Mouse (Mus musculus): Measurements from ENCODE around the gene Ccdc42. TPM values are rescaled to one million over a fixed set of nuclear protein-coding genes. Genes with fewer than 3 reads are reported as not detected.

The Ccdc42 gene
- polyA plus RNA-seq (2015; fragmentation: Nextera tagmentation; extraction: Ambion mirVana) = 0.36 TPM in 1 of 2 replicates, not detected in the other

DNA sequence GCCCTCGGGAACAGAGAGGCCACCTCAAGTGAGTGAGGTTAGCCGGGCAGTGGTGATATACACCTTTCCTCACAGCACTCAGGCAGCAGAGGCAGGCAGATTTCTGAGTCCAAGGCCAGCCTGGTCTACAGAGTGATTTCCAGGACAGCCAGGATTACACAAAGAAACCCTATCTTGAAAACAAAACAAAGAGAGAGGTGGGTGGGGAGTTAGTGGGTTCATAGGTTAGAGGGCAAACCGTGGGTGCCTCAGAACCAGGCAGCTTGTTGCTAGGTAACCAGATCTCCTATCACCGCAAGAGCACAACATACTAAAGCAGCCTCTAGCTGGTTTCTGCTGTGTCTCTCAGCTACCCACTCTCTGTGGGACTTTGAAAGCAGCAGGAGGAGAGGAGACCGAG lies at the start of gene Ccdc42:
Gene Ccdc42 (plus strand): TSS at position 301 of the 400 bp plus-strand sequence.
- no peaks in the 10 kb centered on the region for H3K36me3 ChIP-seq (ENCODE audit: control insufficient read depth, insufficient read depth, low read length)
- WGBS = 60% methylated on average over 5 of the region's 5 CpGs
- no peak for ATAC-seq
- no peaks in the 10 kb centered on the region for H3K27me3 ChIP-seq (replicated peaks; ENCODE audit: control insufficient read depth, insufficient read depth, low read length)
- no peak within 1 kb of the TSS for H3K4me2 ChIP-seq (ENCODE audit: low read length)
- no peak within 1 kb of the TSS for H3K9ac ChIP-seq (ENCODE audit: low read depth, low read length)
- peaks cover 6% of the 10 kb centered on the region for H3K4me1 ChIP-seq (ENCODE audit: control insufficient read depth, insufficient read depth, low read depth, low read length)
- H3K9me3 ChIP-seq (ENCODE audit: control insufficient read depth, low read length) = no peaks in the 10 kb centered on the region
- no peak within 1 kb of the TSS for H3K27ac ChIP-seq (ENCODE audit: low read depth, low read length)
- H3K4me3 ChIP-seq (ENCODE audit: low read length) = no peak within 1 kb of the TSS

GRCm38 (mm10) chr11:68539621-68540020 lies 47.2 kb upstream of the Ccdc42 start:
- ATAC-seq = no peak
- H3K27ac ChIP-seq (ENCODE audit: low read depth, low read length) = no peak overlapping the region
- WGBS = 65% methylated on average over 5 of the region's 5 CpGs
- H3K36me3 ChIP-seq (ENCODE audit: control insufficient read depth, insufficient read depth, low read length) = no peaks in the 10 kb centered on the region
- H3K9ac ChIP-seq (ENCODE audit: low read depth, low read length) = no peak overlapping the region
- no peak overlapping the region for H3K4me3 ChIP-seq (ENCODE audit: low read length)
- no peaks in the 10 kb centered on the region for H3K9me3 ChIP-seq (ENCODE audit: control insufficient read depth, low read length)
- no peaks in the 10 kb centered on the region for H3K4me1 ChIP-seq (ENCODE audit: control insufficient read depth, insufficient read depth, low read depth, low read length)
- H3K4me2 ChIP-seq (ENCODE audit: low read length) = no peak overlapping the region
- no peaks in the 10 kb centered on the region for H3K27me3 ChIP-seq (replicated peaks; ENCODE audit: control insufficient read depth, insufficient read depth, low read length)

DNA sequence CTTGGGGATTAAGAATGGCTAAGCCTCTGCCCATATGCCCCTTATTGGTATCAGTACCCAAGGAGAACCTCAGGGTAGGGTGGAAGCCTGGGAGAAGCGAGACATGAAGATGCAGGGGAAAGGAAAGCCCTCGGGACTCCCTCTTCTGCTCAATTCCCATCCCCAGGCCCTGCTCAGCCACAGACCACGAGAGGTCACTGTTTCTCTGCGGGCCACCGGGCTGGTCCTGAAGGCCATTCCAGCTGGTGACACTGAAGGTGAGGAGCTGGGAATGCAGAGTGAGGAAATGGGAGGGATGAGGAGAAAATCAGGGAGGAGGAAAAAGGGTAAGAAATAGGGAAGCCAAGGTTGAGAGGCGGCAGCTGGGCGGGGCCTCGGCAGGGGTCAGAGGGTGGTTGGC lies 42.3 kb upstream of the Ccdc42 start:
- H3K27ac ChIP-seq (ENCODE audit: low read depth, low read length) = no peak overlapping the region
- no peak overlapping the region for H3K9ac ChIP-seq (ENCODE audit: low read depth, low read length)
- no peak for ATAC-seq
- H3K4me1 ChIP-seq (ENCODE audit: control insufficient read depth, insufficient read depth, low read depth, low read length) = no peaks in the 10 kb centered on the region; the same call in 1 of the 2 replicates
- H3K4me3 ChIP-seq (ENCODE audit: low read length) = no peak overlapping the region
- WGBS = 13% methylated on average over 8 of the region's 8 CpGs
- H3K9me3 ChIP-seq (ENCODE audit: control insufficient read depth, low read length) = no peaks in the 10 kb centered on the region
- H3K36me3 ChIP-seq (ENCODE audit: control insufficient read depth, insufficient read depth, low read length) = no peaks in the 10 kb centered on the region
- no peaks in the 10 kb centered on the region for H3K27me3 ChIP-seq (replicated peaks; ENCODE audit: control insufficient read depth, insufficient read depth, low read length)
- H3K4me2 ChIP-seq (ENCODE audit: low read length) = no peak overlapping the region

- no peaks in the 10 kb centered on the region for H3K36me3 ChIP-seq (ENCODE audit: control insufficient read depth, insufficient read depth, low read length)
- 51% methylated on average over 7 of the region's 7 CpGs for WGBS
- no peak overlapping the region for H3K4me3 ChIP-seq (ENCODE audit: low read length)
- H3K4me1 ChIP-seq (ENCODE audit: control insufficient read depth, insufficient read depth, low read depth, low read length) = no peaks in the 10 kb centered on the region; the same call in 1 of the 2 replicates
- no peak overlapping the region for H3K27ac ChIP-seq (ENCODE audit: low read depth, low read length)
- H3K27me3 ChIP-seq (replicated peaks; ENCODE audit: control insufficient read depth, insufficient read depth, low read length) = no peaks in the 10 kb centered on the region
- ATAC-seq = no peak
- no peaks in the 10 kb centered on the region for H3K9me3 ChIP-seq (ENCODE audit: control insufficient read depth, low read length)
- H3K4me2 ChIP-seq (ENCODE audit: low read length) = no peak overlapping the region
- no peak overlapping the region for H3K9ac ChIP-seq (ENCODE audit: low read depth, low read length)
Observed at GRCm38 (mm10) chr11:68545172-68545571, 41.6 kb upstream of the Ccdc42 start.

DNA sequence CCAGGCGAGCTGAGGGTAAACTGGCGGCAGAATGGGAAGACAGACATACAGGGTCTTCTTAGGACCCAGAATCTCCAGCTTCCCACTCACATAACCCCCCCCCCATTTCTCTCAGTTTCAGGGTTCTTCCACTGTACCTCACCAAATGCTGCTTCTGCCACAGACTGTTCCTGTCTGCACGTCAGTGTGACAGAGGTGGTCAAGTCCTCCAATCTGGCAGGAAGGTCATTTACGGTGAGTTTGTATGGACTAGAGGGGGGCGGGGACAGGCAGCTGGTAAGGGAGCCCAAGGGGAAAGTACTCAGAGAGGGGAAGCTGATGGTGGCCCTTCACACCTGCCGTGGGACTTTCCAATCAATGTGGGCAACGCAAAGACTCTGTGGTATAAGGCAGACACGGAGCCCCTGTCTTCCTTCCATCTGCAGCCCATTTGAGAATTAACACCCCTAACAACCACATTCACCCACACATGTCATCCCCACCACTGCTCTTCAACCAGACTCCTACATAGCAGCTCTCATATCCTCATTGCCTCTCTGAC lies 41.1 kb upstream of the Ccdc42 start:
- Histone ChIP-seq H3K27ac (ENCODE audit: low read depth, low read length) (no peak overlapping the region), H3K4me1 (ENCODE audit: control insufficient read depth, insufficient read depth, low read depth, low read length) (no peaks in the 10 kb centered on the region; the same call in 1 of the 2 replicates), H3K4me2 (ENCODE audit: low read length) (no peak overlapping the region), H3K36me3 (ENCODE audit: control insufficient read depth, insufficient read depth, low read length) (no peaks in the 10 kb centered on the region), H3K9ac (ENCODE audit: low read depth, low read length) (no peak overlapping the region), H3K4me3 (ENCODE audit: low read length) (no peak overlapping the region), H3K27me3 (replicated peaks; ENCODE audit: control insufficient read depth, insufficient read depth, low read length) (no peaks in the 10 kb centered on the region), H3K9me3 (ENCODE audit: control insufficient read depth, low read length) (no peaks in the 10 kb centered on the region)
- WGBS = 87% methylated on average over 8 of the region's 8 CpGs
- no peak for ATAC-seq

DNA sequence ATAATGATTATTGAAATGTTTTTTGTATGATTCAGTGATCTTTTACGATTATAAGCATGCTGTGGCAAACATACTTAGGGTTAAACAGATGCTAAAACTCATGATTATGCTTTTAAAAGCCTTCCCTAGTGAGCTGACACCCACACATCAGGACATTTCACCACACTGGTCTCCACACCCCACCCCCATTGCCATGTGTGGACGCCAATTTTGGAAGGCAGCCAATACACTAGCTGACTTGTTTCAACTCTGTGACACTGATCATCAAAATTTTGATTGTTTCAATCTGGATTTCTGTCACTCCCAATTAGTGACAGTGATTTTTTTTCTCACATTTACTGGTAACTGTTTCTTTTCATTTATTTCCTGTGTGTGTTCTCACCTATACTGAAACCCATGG lies 39.3 kb upstream of the Ccdc42 start:
- Histone ChIP-seq H3K9ac (ENCODE audit: low read depth, low read length) (no peak overlapping the region), H3K4me2 (ENCODE audit: low read length) (no peak overlapping the region), H3K36me3 (ENCODE audit: control insufficient read depth, insufficient read depth, low read length) (no peaks in the 10 kb centered on the region), H3K4me3 (ENCODE audit: low read length) (no peak overlapping the region), H3K27me3 (replicated peaks; ENCODE audit: control insufficient read depth, insufficient read depth, low read length) (no peaks in the 10 kb centered on the region), H3K9me3 (ENCODE audit: control insufficient read depth, low read length) (no peaks in the 10 kb centered on the region), H3K4me1 (ENCODE audit: control insufficient read depth, insufficient read depth, low read depth, low read length) (no peaks in the 10 kb centered on the region; the same call in 1 of the 2 replicates), H3K27ac (ENCODE audit: low read depth, low read length) (no peak overlapping the region)
- 60% methylated on average over 2 of the region's 2 CpGs for WGBS
- no peak for ATAC-seq

GRCm38 (mm10) chr11:68549597-68549996 lies 37.2 kb upstream of the Ccdc42 start:
- no peak overlapping the region for H3K27ac ChIP-seq (ENCODE audit: low read depth, low read length)
- no peaks in the 10 kb centered on the region for H3K27me3 ChIP-seq (replicated peaks; ENCODE audit: control insufficient read depth, insufficient read depth, low read length)
- no peak overlapping the region for H3K9ac ChIP-seq (ENCODE audit: low read depth, low read length)
- H3K4me2 ChIP-seq (ENCODE audit: low read length) = no peak overlapping the region
- ATAC-seq = no peak
- no peaks in the 10 kb centered on the region for H3K9me3 ChIP-seq (ENCODE audit: control insufficient read depth, low read length)
- WGBS = 52% methylated on average over 3 of the region's 3 CpGs
- no peaks in the 10 kb centered on the region for H3K36me3 ChIP-seq (ENCODE audit: control insufficient read depth, insufficient read depth, low read length)
- no peaks in the 10 kb centered on the region; the same call in 1 of the 2 replicates for H3K4me1 ChIP-seq (ENCODE audit: control insufficient read depth, insufficient read depth, low read depth, low read length)
- H3K4me3 ChIP-seq (ENCODE audit: low read length) = no peak overlapping the region

DNA sequence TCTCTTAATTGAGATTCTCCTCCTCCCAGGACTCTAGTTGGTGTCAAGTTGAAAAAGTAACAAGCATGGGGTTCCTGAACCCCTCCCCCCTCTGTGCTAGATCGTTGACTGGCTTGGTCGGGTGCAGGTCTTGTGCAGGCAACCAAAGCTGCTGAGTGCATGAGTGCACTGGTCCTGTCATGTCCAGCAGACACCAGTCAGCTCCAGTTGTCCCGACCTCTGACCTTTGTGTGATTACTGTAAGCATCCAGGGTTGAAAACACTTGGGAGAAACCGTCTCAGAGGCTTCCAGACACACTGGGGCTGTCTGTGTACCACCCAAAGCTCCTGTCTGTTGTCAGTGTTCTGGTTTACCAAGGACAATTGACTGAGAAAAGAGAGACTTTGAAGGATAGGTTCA lies 36.5 kb upstream of the Ccdc42 start:
- WGBS = 75% methylated on average over 4 of the region's 4 CpGs
- no peak for ATAC-seq

GRCm38 (mm10) chr11:68553981-68554471 lies 32.8 kb upstream of the Ccdc42 start:
- H3K9me3 ChIP-seq (ENCODE audit: control insufficient read depth, low read length) = no peaks in the 10 kb centered on the region
- H3K36me3 ChIP-seq (ENCODE audit: control insufficient read depth, insufficient read depth, low read length) = no peaks in the 10 kb centered on the region
- H3K9ac ChIP-seq (ENCODE audit: low read depth, low read length) = no peak overlapping the region
- no peak overlapping the region for H3K4me3 ChIP-seq (ENCODE audit: low read length)
- WGBS = 42% methylated on average over 8 of the region's 8 CpGs
- H3K27ac ChIP-seq (ENCODE audit: low read depth, low read length) = no peak overlapping the region
- no peaks in the 10 kb centered on the region for H3K4me1 ChIP-seq (ENCODE audit: control insufficient read depth, insufficient read depth, low read depth, low read length)
- no peak for ATAC-seq
- H3K4me2 ChIP-seq (ENCODE audit: low read length) = no peak overlapping the region
- H3K27me3 ChIP-seq (replicated peaks; ENCODE audit: control insufficient read depth, insufficient read depth, low read length) = no peaks in the 10 kb centered on the region

More for the DNA sequence above, 36.5 kb upstream of the Ccdc42 start:
- Histone ChIP-seq H3K4me3 (ENCODE audit: low read length) (no peak overlapping the region), H3K36me3 (ENCODE audit: control insufficient read depth, insufficient read depth, low read length) (no peaks in the 10 kb centered on the region), H3K27me3 (replicated peaks; ENCODE audit: control insufficient read depth, insufficient read depth, low read length) (no peaks in the 10 kb centered on the region), H3K4me1 (ENCODE audit: control insufficient read depth, insufficient read depth, low read depth, low read length) (no peaks in the 10 kb centered on the region), H3K27ac (ENCODE audit: low read depth, low read length) (no peak overlapping the region), H3K4me2 (ENCODE audit: low read length) (no peak overlapping the region), H3K9ac (ENCODE audit: low read depth, low read length) (no peak overlapping the region), H3K9me3 (ENCODE audit: control insufficient read depth, low read length) (no peaks in the 10 kb centered on the region)

Measured in hindbrain, embryonic 16.5 days (tissue).